Mouse (Mus musculus) testis, adult 2 months (tissue): Measurements from ENCODE around the gene Zcchc7.

ENCODE experiments used
- CTCF ChIP-seq: fragments of 200-500 bp; IDR thresholded peaks from 2 replicates; pipeline ENCODE4 v1.5.1; 2012; ENCODE audit warnings: low read depth, mild to moderate bottlenecking, inconsistent platforms, low read length, moderate library complexity; ENCODE audit not compliant: control insufficient read depth, insufficient read depth, insufficient replicate concordance
- POLR2A ChIP-seq: fragments of 200-500 bp; IDR thresholded peaks from 2 replicates; pipeline ENCODE4 v1.6.1; 2012; ENCODE audit warnings: low read depth, mild to moderate bottlenecking, inconsistent platforms, low read length, moderate library complexity; ENCODE audit not compliant: control insufficient read depth

- TF ChIP-seq CTCF, result no peak
- TF ChIP-seq POLR2A, result no peak
Observed at GRCm38 (mm10) chr4:44973871-44974270, 218.2 kb downstream of the Zcchc7 start.
